Mouse (Mus musculus): ENCODE data around the gene Kcnn3. TPM values are rescaled to one million over a fixed set of nuclear protein-coding genes. Genes with fewer than 3 reads are reported as not detected.

Kcnn3 gene
- polyA plus RNA-seq, 1 experiment from 2014 or later, result 4.0 TPM

GRCm38 (mm10) chr3:89601060-89601459 lies 81.1 kb downstream of the Kcnn3 start:
- no peak; the same call in 1 of the 2 replicates for ATAC-seq (replicated peaks; ENCODE audit: extremely low read depth, insufficient read depth, low FRiP score)
- H3K36me3 ChIP-seq (ENCODE audit: control insufficient read depth, insufficient read depth), result no peaks in the 10 kb centered on the region
- H3K9ac ChIP-seq (ENCODE audit: low read length), result no peak overlapping the region
- no peak overlapping the region for H3K4me2 ChIP-seq (ENCODE audit: low read depth, low read length)
- 40% methylated on average over 7 of the region's 7 CpGs for WGBS
- H3K4me3 ChIP-seq (ENCODE audit: low read length), result no peak overlapping the region
- H3K9me3 ChIP-seq (replicated peaks; ENCODE audit: control insufficient read depth, low read length), result peaks cover 3% of the 10 kb centered on the region
- H3K4me1 ChIP-seq (ENCODE audit: control insufficient read depth, insufficient read depth, low read length), result no peaks in the 10 kb centered on the region
- no peak overlapping the region for H3K27ac ChIP-seq (ENCODE audit: low read length)
- no peaks in the 10 kb centered on the region for H3K27me3 ChIP-seq (ENCODE audit: control insufficient read depth, insufficient read depth, low read length)

DNA sequence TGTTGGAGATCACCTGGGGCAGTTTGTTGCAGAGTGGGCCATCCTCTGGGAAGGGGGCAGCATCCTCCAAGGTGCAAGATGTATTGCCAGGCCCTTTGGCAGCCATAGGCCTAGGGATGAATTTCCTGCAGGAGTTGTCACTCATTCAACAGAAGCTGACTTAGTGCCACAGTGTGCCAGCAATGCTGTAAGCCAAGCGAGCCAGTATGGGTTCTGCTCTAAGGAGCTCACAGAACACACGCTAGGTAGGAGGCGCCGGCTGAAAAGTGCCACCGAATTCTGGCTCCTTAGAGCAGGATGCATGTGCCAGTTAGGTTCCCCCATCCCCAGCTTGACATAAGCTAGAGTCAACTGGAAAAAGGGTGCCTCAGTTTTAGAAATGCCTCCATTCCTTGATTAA lies 83.3 kb downstream of the Kcnn3 start:
- 85% methylated on average over 5 of the region's 5 CpGs for WGBS
- Histone ChIP-seq H3K4me3 (ENCODE audit: low read length) (no peak overlapping the region), H3K4me1 (ENCODE audit: control insufficient read depth, insufficient read depth, low read length) (no peaks in the 10 kb centered on the region), H3K9me3 (replicated peaks; ENCODE audit: control insufficient read depth, low read length) (peaks cover 3% of the 10 kb centered on the region), H3K36me3 (ENCODE audit: control insufficient read depth, insufficient read depth) (no peaks in the 10 kb centered on the region), H3K27ac (ENCODE audit: low read length) (no peak overlapping the region), H3K9ac (ENCODE audit: low read length) (no peak overlapping the region), H3K4me2 (ENCODE audit: low read depth, low read length) (no peak overlapping the region), H3K27me3 (ENCODE audit: control insufficient read depth, insufficient read depth, low read length) (no peaks in the 10 kb centered on the region)
- no peak for ATAC-seq (replicated peaks; ENCODE audit: extremely low read depth, insufficient read depth, low FRiP score)

DNA sequence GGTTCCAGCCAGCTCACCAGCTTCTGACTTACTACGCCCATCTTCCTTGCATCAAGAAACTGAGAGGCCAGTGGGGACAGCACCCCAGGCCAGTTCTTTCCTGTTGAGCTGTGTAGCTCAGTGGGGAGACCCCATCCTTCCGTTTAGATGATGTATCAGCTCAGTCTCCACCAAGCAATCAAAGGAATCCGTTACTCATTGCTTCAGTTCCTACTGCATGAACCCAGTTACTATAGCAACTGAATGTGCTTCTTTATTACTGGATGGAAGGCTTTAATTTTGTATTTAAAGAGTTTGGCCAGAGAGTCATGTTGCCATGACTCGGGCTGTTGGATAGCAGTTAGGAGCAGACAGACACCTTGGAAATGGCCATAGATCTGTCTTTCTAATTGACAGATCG lies 85.3 kb downstream of the Kcnn3 start:
- ATAC-seq (replicated peaks; ENCODE audit: extremely low read depth, insufficient read depth, low FRiP score), result no peak
- Histone ChIP-seq H3K4me1 (ENCODE audit: control insufficient read depth, insufficient read depth, low read length) (no peaks in the 10 kb centered on the region), H3K36me3 (ENCODE audit: control insufficient read depth, insufficient read depth) (no peaks in the 10 kb centered on the region), H3K9me3 (replicated peaks; ENCODE audit: control insufficient read depth, low read length) (no peaks in the 10 kb centered on the region), H3K27ac (ENCODE audit: low read length) (no peak overlapping the region), H3K27me3 (ENCODE audit: control insufficient read depth, insufficient read depth, low read length) (no peaks in the 10 kb centered on the region), H3K9ac (ENCODE audit: low read length) (no peak overlapping the region), H3K4me2 (ENCODE audit: low read depth, low read length) (no peak overlapping the region), H3K4me3 (ENCODE audit: low read length) (no peak overlapping the region)
- 77% methylated on average over 5 of the region's 5 CpGs for WGBS

DNA sequence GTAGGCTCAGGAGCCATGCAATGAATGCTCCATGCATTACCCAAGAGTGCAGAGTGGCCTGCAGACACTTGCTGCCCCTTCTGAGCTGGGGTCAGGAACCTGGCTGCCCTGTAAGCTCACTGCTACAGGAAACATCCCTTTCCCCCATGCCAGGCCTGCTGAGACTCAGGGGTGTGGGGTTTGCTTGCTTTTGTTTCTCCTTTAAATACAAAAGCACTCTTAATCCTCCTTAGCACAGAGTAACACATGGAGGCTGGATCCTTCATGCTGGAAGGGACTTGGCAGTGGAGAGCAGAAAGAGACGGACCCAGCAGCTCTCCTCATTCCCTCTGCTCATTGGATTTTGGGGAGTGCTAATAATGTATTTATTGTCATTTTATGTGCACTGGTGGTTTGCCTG lies 87.4 kb downstream of the Kcnn3 start:
- H3K9me3 ChIP-seq (replicated peaks; ENCODE audit: control insufficient read depth, low read length), result no peaks in the 10 kb centered on the region
- WGBS, result 53% methylated on average over 1 of the region's 1 CpGs
- H3K27me3 ChIP-seq (ENCODE audit: control insufficient read depth, insufficient read depth, low read length), result no peaks in the 10 kb centered on the region
- H3K4me3 ChIP-seq (ENCODE audit: low read length), result no peak overlapping the region
- ATAC-seq (replicated peaks; ENCODE audit: extremely low read depth, insufficient read depth, low FRiP score), result no peak
- H3K4me1 ChIP-seq (ENCODE audit: control insufficient read depth, insufficient read depth, low read length), result no peaks in the 10 kb centered on the region
- H3K36me3 ChIP-seq (ENCODE audit: control insufficient read depth, insufficient read depth), result no peaks in the 10 kb centered on the region
- H3K27ac ChIP-seq (ENCODE audit: low read length), result no peak overlapping the region
- no peak overlapping the region for H3K4me2 ChIP-seq (ENCODE audit: low read depth, low read length)
- H3K9ac ChIP-seq (ENCODE audit: low read length), result no peak overlapping the region

DNA sequence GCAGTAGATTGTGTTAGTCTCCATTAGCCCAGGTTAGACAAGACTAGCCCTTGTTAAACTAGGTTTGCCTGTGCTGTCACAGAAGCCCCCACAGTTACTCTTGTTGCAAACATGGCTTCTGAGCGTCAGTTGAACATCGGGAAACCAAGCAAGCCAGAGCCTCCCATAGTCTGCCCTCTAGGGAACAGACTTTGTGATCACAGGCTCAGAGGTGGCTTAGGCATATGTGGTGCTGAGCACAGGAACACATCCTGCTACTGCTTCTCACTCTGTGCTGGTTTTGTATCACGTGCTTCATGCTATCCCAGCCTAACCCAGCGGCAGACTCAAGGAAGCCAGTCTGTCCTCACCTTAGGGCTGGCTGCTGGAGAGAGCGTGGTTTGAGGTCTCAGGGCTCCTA lies 92.1 kb downstream of the Kcnn3 start:
- 60% methylated on average over 5 of the region's 5 CpGs for WGBS
- no peaks in the 10 kb centered on the region for H3K27me3 ChIP-seq (ENCODE audit: control insufficient read depth, insufficient read depth, low read length)
- H3K9me3 ChIP-seq (replicated peaks; ENCODE audit: control insufficient read depth, low read length), result no peaks in the 10 kb centered on the region
- no peak overlapping the region for H3K4me2 ChIP-seq (ENCODE audit: low read depth, low read length)
- no peaks in the 10 kb centered on the region for H3K36me3 ChIP-seq (ENCODE audit: control insufficient read depth, insufficient read depth)
- no peak overlapping the region for H3K9ac ChIP-seq (ENCODE audit: low read length)
- no peak for ATAC-seq (replicated peaks; ENCODE audit: extremely low read depth, insufficient read depth, low FRiP score)
- H3K27ac ChIP-seq (ENCODE audit: low read length), result no peak overlapping the region
- peaks cover 11% of the 10 kb centered on the region for H3K4me1 ChIP-seq (ENCODE audit: control insufficient read depth, insufficient read depth, low read length)
- H3K4me3 ChIP-seq (ENCODE audit: low read length), result no peak overlapping the region

DNA sequence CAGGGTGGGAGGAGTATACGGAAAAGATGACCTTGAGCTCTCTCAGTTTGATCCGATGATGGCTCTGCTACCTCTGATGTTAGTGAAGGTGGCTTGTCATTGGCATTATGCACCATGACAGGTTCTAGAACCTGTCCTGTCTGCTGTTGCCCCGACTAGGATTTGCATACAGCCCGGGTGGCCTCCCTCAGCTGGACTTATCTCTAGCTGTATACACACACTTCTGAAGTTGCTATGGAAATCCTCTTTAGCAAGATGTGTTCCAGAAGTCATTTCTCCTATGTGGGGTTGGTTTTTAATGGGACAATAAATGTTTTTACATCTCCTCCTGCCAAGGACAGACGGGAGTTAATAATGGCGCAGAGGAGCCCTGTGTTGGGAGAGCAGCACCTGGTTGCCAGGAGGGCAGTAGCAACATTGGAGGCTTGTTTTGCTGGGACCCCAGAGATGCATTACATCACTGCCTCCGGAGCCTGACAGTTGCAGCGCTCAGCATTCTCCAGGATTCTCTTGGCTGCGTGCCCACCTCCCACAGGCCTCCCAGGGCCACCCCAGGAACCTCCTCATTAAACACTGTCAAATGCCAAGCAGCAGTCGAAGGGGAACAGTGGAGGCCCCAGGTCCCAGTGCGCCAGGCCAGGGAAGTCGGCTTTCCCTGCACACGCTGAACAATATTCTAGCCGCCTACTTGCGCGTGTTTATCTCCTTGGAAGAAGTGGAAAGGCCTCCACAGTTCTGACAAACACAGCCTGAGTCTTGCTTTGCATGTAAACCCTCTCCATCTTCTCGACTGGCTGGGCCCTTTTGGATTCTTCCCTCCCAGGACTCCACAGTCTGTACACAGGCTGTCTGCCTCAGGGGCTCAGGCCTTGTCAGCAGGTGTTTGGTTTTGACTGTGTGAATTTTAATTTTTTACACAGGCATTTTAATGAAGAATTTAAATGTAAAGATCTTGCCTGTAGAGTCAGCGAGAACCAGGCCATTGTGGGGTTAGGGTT lies 93.9 kb downstream of the Kcnn3 start:
- Histone ChIP-seq H3K4me1 (ENCODE audit: control insufficient read depth, insufficient read depth, low read length) (peaks cover 11% of the 10 kb centered on the region), H3K9ac (ENCODE audit: low read length) (no peak overlapping the region), H3K27ac (ENCODE audit: low read length) (peak overlapping the region; percentile 49; the same call in 1 of the 2 replicates), H3K27me3 (ENCODE audit: control insufficient read depth, insufficient read depth, low read length) (no peaks in the 10 kb centered on the region), H3K4me2 (ENCODE audit: low read depth, low read length) (no peak overlapping the region), H3K9me3 (replicated peaks; ENCODE audit: control insufficient read depth, low read length) (no peaks in the 10 kb centered on the region), H3K4me3 (ENCODE audit: low read length) (no peak overlapping the region), H3K36me3 (ENCODE audit: control insufficient read depth, insufficient read depth) (no peaks in the 10 kb centered on the region)
- WGBS, result 22% methylated on average over 18 of the region's 18 CpGs
- ATAC-seq (replicated peaks; ENCODE audit: extremely low read depth, insufficient read depth, low FRiP score), result peak; percentile 83

DNA sequence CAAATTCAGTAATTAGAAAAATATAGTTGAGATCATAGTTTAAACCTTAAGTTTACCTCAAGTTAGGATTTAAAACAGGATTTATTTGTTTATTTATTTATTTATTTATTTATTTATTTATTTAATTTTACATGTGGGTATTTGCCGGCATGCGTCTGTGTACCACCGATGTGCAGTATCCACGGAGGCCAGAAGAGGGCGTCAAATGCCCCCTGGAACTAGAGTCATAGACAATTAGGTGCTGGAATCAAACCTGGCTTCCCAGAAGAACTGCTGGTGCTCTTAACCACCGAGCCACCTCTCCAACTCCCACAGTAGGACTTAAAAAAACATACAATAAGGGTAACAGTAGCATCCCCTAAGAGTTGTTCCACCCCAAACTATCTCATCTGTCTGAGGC lies 96.9 kb downstream of the Kcnn3 start:
- no peak for ATAC-seq (replicated peaks; ENCODE audit: extremely low read depth, insufficient read depth, low FRiP score)
- no peak overlapping the region for H3K4me3 ChIP-seq (ENCODE audit: low read length)
- no peaks in the 10 kb centered on the region for H3K9me3 ChIP-seq (replicated peaks; ENCODE audit: control insufficient read depth, low read length)
- H3K4me2 ChIP-seq (ENCODE audit: low read depth, low read length), result no peak overlapping the region
- peaks cover 11% of the 10 kb centered on the region for H3K4me1 ChIP-seq (ENCODE audit: control insufficient read depth, insufficient read depth, low read length)
- H3K27ac ChIP-seq (ENCODE audit: low read length), result no peak overlapping the region
- no peaks in the 10 kb centered on the region for H3K36me3 ChIP-seq (ENCODE audit: control insufficient read depth, insufficient read depth)
- 60% methylated on average over 6 of the region's 6 CpGs for WGBS
- no peak overlapping the region for H3K9ac ChIP-seq (ENCODE audit: low read length)
- no peaks in the 10 kb centered on the region for H3K27me3 ChIP-seq (ENCODE audit: control insufficient read depth, insufficient read depth, low read length)

DNA sequence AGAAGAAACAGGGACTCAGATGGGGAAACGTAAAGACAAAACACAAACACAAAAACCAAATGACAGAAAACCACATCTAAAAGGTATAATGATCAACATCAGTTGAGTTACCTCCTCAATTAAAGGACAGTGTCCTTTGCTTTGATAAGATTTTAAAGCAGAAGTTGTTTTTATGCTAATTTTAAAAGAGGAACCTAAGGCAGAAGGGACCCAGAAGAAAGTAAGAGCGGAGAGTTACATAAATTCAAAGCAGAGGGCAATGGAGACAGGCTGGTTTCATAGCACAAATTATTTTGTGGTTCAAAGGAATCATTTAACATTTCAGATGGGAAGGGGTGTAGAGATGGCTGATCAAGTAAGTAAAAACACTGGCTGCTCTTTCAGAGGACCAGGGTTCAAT lies 97.4 kb downstream of the Kcnn3 start:
- 89% methylated on average over 2 of the region's 2 CpGs for WGBS
- no peaks in the 10 kb centered on the region for H3K27me3 ChIP-seq (ENCODE audit: control insufficient read depth, insufficient read depth, low read length)
- peaks cover 11% of the 10 kb centered on the region for H3K4me1 ChIP-seq (ENCODE audit: control insufficient read depth, insufficient read depth, low read length)
- H3K9me3 ChIP-seq (replicated peaks; ENCODE audit: control insufficient read depth, low read length), result no peaks in the 10 kb centered on the region
- no peak overlapping the region for H3K27ac ChIP-seq (ENCODE audit: low read length)
- H3K9ac ChIP-seq (ENCODE audit: low read length), result no peak overlapping the region
- no peak overlapping the region for H3K4me2 ChIP-seq (ENCODE audit: low read depth, low read length)
- H3K36me3 ChIP-seq (ENCODE audit: control insufficient read depth, insufficient read depth), result no peaks in the 10 kb centered on the region
- ATAC-seq (replicated peaks; ENCODE audit: extremely low read depth, insufficient read depth, low FRiP score), result no peak
- H3K4me3 ChIP-seq (ENCODE audit: low read length), result no peak overlapping the region

DNA sequence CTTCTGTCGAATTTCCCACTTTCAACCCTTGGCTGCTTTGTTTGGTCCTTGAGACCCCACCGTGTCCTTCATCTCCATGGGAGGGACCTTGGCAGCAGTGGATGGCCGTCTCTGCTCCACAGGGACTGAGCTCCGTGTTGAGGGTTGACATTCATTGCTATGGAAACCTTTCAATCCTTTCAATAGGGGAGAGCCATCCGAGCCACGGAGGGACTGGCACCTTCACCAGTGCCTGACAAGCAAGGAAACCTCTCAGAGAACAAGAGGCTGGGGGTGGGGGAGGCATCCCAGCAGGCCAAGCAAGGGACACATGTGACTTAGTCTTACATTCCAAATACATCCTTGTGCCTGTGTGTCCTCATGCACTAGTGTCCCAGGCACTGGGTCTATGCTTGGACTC lies 102.9 kb downstream of the Kcnn3 start:
- H3K4me3 ChIP-seq (ENCODE audit: low read length), result no peak overlapping the region
- H3K36me3 ChIP-seq (ENCODE audit: control insufficient read depth, insufficient read depth), result no peaks in the 10 kb centered on the region
- H3K4me2 ChIP-seq (ENCODE audit: low read depth, low read length), result no peak overlapping the region
- no peaks in the 10 kb centered on the region for H3K27me3 ChIP-seq (ENCODE audit: control insufficient read depth, insufficient read depth, low read length)
- no peaks in the 10 kb centered on the region for H3K4me1 ChIP-seq (ENCODE audit: control insufficient read depth, insufficient read depth, low read length)
- WGBS, result 44% methylated on average over 6 of the region's 6 CpGs
- no peaks in the 10 kb centered on the region for H3K9me3 ChIP-seq (replicated peaks; ENCODE audit: control insufficient read depth, low read length)
- H3K9ac ChIP-seq (ENCODE audit: low read length), result no peak overlapping the region
- no peak overlapping the region for H3K27ac ChIP-seq (ENCODE audit: low read length)
- ATAC-seq (replicated peaks; ENCODE audit: extremely low read depth, insufficient read depth, low FRiP score), result no peak
